Mouse (Mus musculus): ENCODE measurements around the gene Scin. TPM values are rescaled to one million over a fixed set of nuclear protein-coding genes. Genes with fewer than 3 reads are reported as not detected.

Gene Scin
- polyA plus RNA-seq, 1 experiment from 2014 or later: 2.3 TPM

DNA sequence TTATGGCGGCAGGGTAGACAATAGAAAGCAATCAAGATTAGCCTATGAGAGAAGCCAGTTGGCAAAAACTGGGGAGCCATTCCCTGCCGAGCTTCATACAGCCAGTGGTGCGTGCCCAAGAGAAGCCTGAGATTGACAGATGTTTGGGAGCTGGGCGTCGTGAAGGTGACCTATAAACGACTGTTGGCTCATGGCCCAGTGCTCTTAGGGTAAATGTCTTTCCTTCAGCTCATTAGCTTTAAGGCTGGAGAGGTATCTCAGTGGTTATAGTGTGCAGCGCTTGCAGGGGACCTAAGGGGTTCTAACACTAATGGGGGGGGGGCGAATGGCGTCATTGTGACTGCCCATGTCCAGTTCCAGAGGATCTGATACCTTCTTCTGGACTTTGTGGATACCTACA, 118.0 kb downstream of the Scin start:
- Histone ChIP-seq H3K4me2 (no peak overlapping the region), H3K27ac (ENCODE audit: low read depth, low read length) (no peak overlapping the region), H3K9me3 (replicated peaks; ENCODE audit: control insufficient read depth, low read length) (no peaks in the 10 kb centered on the region), H3K4me3 (ENCODE audit: low read depth, low read length) (no peak overlapping the region), H3K9ac (ENCODE audit: low read depth, low read length) (no peak overlapping the region), H3K36me3 (ENCODE audit: control insufficient read depth, insufficient read depth, low read length) (no peaks in the 10 kb centered on the region), H3K27me3 (ENCODE audit: control insufficient read depth, insufficient read depth, low read length) (no peaks in the 10 kb centered on the region; the same call in 1 of the 2 replicates), H3K4me1 (ENCODE audit: control insufficient read depth, insufficient read depth, low read length) (peaks cover 10% of the 10 kb centered on the region)
- no peak for ATAC-seq (replicated peaks; ENCODE audit: insufficient number of reproducible peaks, low FRiP score, low TSS enrichment)
- WGBS (ENCODE audit: insufficient replicate concordance): 78% methylated on average over 9 of the region's 9 CpGs

DNA sequence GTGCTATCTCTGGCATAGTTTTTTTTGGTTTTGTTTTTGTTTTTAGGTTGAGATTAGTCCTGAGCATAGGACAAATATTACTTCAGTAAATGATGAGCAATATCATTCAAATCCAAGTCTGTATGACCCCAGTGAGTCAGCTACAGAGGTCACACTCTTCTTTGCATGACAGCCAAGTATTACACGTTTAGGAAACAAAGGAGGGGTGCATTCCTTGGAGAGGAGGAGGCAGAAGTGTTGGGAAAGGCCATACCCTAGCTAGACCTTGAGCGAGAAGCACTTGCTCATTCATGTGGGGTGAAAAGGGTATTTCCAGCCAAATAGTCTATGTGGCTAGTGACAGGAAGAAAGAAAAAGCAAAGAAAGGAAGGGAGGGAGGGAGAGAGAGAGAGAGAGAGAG, 124.2 kb downstream of the Scin start:
- Histone ChIP-seq H3K27me3 (ENCODE audit: control insufficient read depth, insufficient read depth, low read length) (no peaks in the 10 kb centered on the region), H3K36me3 (ENCODE audit: control insufficient read depth, insufficient read depth, low read length) (no peaks in the 10 kb centered on the region), H3K4me3 (ENCODE audit: low read depth, low read length) (no peak overlapping the region), H3K9ac (ENCODE audit: low read depth, low read length) (no peak overlapping the region), H3K4me1 (ENCODE audit: control insufficient read depth, insufficient read depth, low read length) (no peaks in the 10 kb centered on the region), H3K4me2 (no peak overlapping the region), H3K9me3 (replicated peaks; ENCODE audit: control insufficient read depth, low read length) (no peaks in the 10 kb centered on the region), H3K27ac (ENCODE audit: low read depth, low read length) (no peak overlapping the region)
- 52% methylated on average over 2 of the region's 2 CpGs for WGBS (ENCODE audit: insufficient replicate concordance)
- ATAC-seq (replicated peaks; ENCODE audit: insufficient number of reproducible peaks, low FRiP score, low TSS enrichment): no peak

Other genes with a start within 250 kb of the Scin start
- 35.5 and 36.4 TPM in 2 replicates for gene Arl4a, start 96.2 kb downstream of the Scin start, polyA plus RNA-seq (2014; fragmentation: Nextera tagmentation; extraction: Ambion mirVana)
- gene Lsmem1, start 65.3 kb upstream of the Scin start, polyA plus RNA-seq (2014; fragmentation: Nextera tagmentation; extraction: Ambion mirVana): 21.4 and 23.9 TPM in 2 replicates
- 93.6 and 103 TPM in 2 replicates for gene Ifrd1, start 114.3 kb upstream of the Scin start, polyA plus RNA-seq (2014; fragmentation: Nextera tagmentation; extraction: Ambion mirVana)

Measured in heart, embryonic 11.5 days (tissue).